Mouse (Mus musculus): ENCODE measurements around the gene Gm20388. TPM values are rescaled to one million over a fixed set of nuclear protein-coding genes. Genes with fewer than 3 reads are reported as not detected.
A peak's percentile ranks its signal among the peaks of the same experiment; 100 is the strongest.

Gm20388 gene
- polyA plus RNA-seq, 1 experiment from 2014 or later: not detected

DNA sequence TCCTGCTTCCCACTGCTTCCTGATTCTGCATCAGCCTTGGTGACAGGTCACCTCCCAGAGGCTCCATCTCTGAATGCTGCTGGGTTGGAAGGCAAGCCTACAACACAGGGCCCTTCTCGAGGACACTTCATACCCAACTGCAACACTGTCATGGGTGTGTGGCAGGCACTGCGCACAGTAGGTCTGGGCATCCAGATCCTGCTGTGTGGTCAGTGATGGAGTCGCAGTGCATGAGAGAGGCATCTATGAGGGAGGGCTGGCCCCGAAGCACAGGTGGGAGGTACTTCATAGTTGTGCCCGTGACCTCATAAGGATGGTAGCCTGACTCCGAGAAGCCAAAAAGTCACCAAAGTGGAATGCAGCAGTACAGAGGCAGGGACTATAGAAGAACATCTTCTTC lies 2814.5 kb downstream of the Gm20388 start:
- peaks cover 18% of the 10 kb centered on the region; the same call in 1 of the 2 replicates for H3K4me1 ChIP-seq
- peaks cover 28% of the 10 kb centered on the region for H3K27me3 ChIP-seq
- 90% methylated on average over 6 of the region's 6 CpGs for WGBS
- H3K9ac ChIP-seq: no peak overlapping the region
- H3K9me3 ChIP-seq: no peaks in the 10 kb centered on the region
- H3K27ac ChIP-seq: no peak overlapping the region
- no peak for ATAC-seq (ENCODE audit: insufficient number of reproducible peaks, insufficient read depth, low FRiP score, low TSS enrichment, low read depth)
- H3K4me3 ChIP-seq: no peak overlapping the region
- H3K4me2 ChIP-seq: no peak overlapping the region
- no peaks in the 10 kb centered on the region for H3K36me3 ChIP-seq

DNA sequence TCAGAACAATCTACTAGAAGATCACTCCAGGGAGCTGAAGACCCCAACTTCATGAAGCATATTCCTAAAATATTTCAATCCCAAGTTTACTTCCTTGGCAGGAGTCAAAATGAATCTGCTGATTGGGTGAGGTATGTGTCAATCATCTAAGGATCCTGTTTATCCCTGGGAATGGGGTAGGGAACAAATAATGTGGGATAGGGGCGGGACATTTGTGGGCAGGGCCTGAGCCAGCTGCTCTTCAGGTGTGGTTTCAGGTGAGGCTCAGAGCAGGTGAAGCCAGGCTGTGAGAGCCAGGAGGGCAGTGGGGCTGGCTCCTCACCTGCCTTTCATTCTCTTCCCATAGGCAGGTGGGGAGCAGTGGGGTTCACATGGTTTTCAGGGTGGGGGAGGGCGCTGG lies 2816.1 kb downstream of the Gm20388 start:
- H3K27ac ChIP-seq: no peak overlapping the region
- no peak overlapping the region for H3K9ac ChIP-seq
- H3K4me1 ChIP-seq: peaks cover 13% of the 10 kb centered on the region; the same call in 1 of the 2 replicates
- H3K4me3 ChIP-seq: no peak overlapping the region
- H3K4me2 ChIP-seq: no peak overlapping the region
- H3K27me3 ChIP-seq: peaks cover 12% of the 10 kb centered on the region
- H3K9me3 ChIP-seq: no peaks in the 10 kb centered on the region
- no peak for ATAC-seq (ENCODE audit: insufficient number of reproducible peaks, insufficient read depth, low FRiP score, low TSS enrichment, low read depth)
- H3K36me3 ChIP-seq: no peaks in the 10 kb centered on the region
- WGBS: 53% methylated on average over 2 of the region's 2 CpGs

DNA sequence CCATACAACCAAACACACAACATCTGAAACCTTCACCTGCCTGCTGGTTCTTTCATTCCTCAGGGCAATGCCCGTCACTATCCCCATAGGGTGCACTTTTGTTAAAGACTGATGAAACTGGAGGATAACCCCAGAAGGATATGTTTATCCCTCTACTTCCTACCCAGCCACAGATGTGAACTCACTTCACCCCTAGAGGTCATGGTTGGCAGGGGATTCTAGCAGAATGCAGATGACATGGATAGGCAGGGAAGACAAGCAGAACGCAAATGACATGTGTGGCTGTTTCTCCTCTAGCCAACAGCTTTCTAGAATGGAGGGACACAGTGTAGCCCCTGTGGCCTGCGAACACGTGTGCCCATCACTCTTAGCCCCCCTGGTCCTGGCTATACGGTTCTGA lies 2816.8 kb downstream of the Gm20388 start:
- H3K4me3 ChIP-seq: no peak overlapping the region
- no peaks in the 10 kb centered on the region for H3K9me3 ChIP-seq
- no peaks in the 10 kb centered on the region for H3K36me3 ChIP-seq
- H3K9ac ChIP-seq: no peak overlapping the region
- 60% methylated on average over 5 of the region's 5 CpGs for WGBS
- H3K27me3 ChIP-seq: peaks cover 6% of the 10 kb centered on the region
- ATAC-seq (ENCODE audit: insufficient number of reproducible peaks, insufficient read depth, low FRiP score, low TSS enrichment, low read depth): no peak
- H3K27ac ChIP-seq: no peak overlapping the region
- no peak overlapping the region for H3K4me2 ChIP-seq
- H3K4me1 ChIP-seq: peaks cover 13% of the 10 kb centered on the region; the same call in 1 of the 2 replicates

DNA sequence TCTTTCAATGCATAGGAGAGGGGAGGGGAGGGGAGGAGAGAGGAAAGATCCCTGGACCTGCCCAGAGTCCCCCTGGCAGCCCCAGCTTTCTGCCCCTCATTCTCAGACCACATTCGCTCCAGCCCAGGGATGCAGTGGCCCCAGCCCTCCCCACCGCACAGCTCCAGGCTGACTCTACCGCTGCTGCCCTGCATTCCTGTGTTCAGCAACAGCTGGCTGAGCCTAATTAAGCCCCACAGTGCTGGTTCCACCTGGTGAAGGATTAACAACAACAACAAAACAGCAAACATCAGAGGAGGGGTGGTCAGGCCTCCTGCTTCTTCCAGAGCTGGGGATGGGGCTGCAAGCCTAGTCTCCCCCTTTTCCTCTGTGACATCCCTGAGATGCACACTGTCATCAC lies 2818.0 kb downstream of the Gm20388 start:
- Histone ChIP-seq H3K4me1 (peaks cover 13% of the 10 kb centered on the region; the same call in 1 of the 2 replicates), H3K4me2 (no peak overlapping the region), H3K4me3 (no peak overlapping the region), H3K27ac (no peak overlapping the region), H3K27me3 (peaks cover 3% of the 10 kb centered on the region; the same call in 1 of the 2 replicates), H3K36me3 (no peaks in the 10 kb centered on the region), H3K9me3 (no peaks in the 10 kb centered on the region), H3K9ac (no peak overlapping the region)
- no peak for ATAC-seq (ENCODE audit: insufficient number of reproducible peaks, insufficient read depth, low FRiP score, low TSS enrichment, low read depth)
- 7% methylated on average over 3 of the region's 3 CpGs for WGBS

DNA sequence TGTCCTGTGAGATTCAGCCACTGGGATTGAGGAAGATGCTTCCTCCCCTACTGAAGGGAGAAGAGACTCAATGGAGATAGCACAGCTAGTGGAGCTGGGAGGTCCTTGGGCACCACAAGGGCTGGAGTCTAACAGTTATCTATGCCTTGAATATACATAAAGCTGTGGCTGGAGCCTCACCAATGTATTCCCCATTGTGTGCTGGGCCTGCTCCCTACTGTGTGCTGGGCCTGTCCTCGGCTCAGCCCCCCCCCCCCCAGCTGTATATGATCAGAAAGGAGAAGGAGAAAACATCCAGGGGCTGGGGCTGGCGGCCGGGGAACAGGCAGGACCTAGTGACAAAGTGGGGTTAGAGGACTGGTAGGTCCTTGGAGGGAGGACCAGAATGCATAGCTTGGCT lies 2824.5 kb downstream of the Gm20388 start:
- no peaks in the 10 kb centered on the region for H3K9me3 ChIP-seq
- H3K27me3 ChIP-seq: peaks cover 23% of the 10 kb centered on the region
- WGBS: 49% methylated on average over 3 of the region's 3 CpGs
- peaks cover 25% of the 10 kb centered on the region for H3K4me1 ChIP-seq
- H3K4me3 ChIP-seq: no peak overlapping the region
- no peak for ATAC-seq (ENCODE audit: insufficient number of reproducible peaks, insufficient read depth, low FRiP score, low TSS enrichment, low read depth)
- no peak overlapping the region for H3K27ac ChIP-seq
- no peak overlapping the region for H3K9ac ChIP-seq
- no peaks in the 10 kb centered on the region for H3K36me3 ChIP-seq
- no peak overlapping the region for H3K4me2 ChIP-seq

DNA sequence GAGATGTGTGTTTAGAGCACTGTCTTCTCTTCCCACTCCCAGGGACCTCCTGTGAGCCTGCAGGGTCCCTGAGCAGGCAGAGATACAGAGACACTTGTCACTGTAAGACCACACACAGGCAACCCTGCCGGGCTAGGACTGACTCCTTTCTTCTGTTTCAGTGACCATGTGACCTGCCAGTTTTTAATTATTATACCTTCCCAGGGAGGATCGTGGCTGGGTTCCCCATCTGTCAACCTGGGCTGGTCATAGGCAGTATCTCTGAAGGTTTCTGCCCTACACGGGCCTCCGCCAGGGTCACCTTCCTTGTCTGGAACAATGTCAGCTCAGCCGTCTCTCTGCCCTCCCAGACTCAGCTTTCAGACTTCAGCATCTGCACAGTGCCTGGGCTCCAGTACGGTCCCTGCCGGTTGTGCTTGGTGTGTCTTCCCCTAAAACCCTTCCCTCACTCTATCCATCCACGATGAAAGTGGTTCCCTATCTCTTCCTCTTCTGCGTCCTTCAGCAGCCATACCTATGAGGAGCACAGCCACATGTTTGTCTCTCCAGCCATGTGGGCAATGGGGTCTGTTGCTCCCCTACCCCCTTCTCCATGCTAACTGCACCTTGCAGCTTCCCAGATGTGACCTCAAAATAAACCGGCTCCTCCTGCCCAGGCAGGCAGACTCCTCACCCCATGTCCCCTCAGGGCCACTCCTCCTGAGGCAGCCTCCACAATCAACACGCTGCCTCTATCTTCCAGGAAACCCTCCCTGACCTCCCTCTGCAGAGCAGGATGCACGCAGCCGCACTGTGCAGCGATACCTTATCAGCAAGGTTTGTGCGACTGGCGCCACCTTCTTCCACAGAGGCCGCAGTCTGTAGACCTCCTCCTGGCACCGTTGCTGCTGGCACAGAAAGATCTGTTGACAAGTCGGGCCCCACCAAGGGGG lies 2825.2 kb downstream of the Gm20388 start:
- Histone ChIP-seq H3K27ac (no peak overlapping the region), H3K9me3 (no peaks in the 10 kb centered on the region), H3K4me2 (no peak overlapping the region), H3K4me3 (no peak overlapping the region), H3K36me3 (no peaks in the 10 kb centered on the region), H3K4me1 (peaks cover 28% of the 10 kb centered on the region), H3K27me3 (peaks cover 30% of the 10 kb centered on the region), H3K9ac (no peak overlapping the region)
- WGBS: 61% methylated on average over 19 of the region's 19 CpGs
- no peak for ATAC-seq (ENCODE audit: insufficient number of reproducible peaks, insufficient read depth, low FRiP score, low TSS enrichment, low read depth)

DNA sequence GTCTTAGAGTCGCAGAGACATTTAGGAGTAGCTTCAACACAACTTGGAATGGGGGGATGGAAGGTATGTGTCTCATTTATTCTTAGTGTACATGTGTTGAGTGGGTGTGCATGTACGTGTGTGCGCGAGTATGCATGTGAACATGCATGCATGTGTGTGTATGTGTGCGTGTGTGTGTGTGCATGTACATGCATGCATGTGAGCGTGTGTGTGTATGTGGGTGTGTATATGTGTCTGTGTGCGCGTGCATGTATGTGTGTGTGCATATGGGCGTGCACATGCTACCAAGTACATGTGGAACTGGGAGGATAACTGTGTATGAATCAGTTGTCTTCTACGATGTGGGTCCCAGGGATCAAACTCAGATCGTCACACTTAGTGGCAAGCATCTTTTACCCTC lies 2826.0 kb downstream of the Gm20388 start:
- Histone ChIP-seq H3K4me1 (peaks cover 28% of the 10 kb centered on the region), H3K9ac (no peak overlapping the region), H3K27ac (no peak overlapping the region), H3K36me3 (no peaks in the 10 kb centered on the region), H3K4me2 (no peak overlapping the region), H3K9me3 (no peaks in the 10 kb centered on the region), H3K4me3 (no peak overlapping the region), H3K27me3 (peaks cover 39% of the 10 kb centered on the region)
- ATAC-seq (ENCODE audit: insufficient number of reproducible peaks, insufficient read depth, low FRiP score, low TSS enrichment, low read depth): no peak
- WGBS: 87% methylated on average over 11 of the region's 11 CpGs

DNA sequence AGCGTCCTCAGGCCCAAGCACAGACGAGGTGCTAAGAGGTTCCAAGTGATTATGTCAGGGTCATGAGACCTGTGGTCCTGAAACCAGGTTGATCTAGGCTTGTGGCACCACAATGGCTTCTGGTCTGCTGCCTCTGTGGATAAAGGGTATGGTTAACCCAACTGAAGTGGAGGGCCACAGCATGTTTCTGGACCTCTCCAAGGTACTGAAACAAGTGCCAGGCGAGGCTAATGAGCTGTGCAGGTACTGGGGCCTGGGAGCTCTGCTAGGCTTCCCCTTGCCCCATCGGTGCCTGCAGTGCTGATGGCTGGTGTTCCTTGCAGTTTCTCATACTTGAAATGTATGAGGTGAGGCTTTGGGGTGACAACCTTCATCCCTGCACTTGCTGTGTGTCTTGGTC lies 2826.4 kb downstream of the Gm20388 start:
- Histone ChIP-seq H3K4me3 (no peak overlapping the region), H3K36me3 (no peaks in the 10 kb centered on the region), H3K27me3 (peaks cover 42% of the 10 kb centered on the region), H3K9ac (no peak overlapping the region), H3K4me2 (no peak overlapping the region), H3K9me3 (no peaks in the 10 kb centered on the region), H3K27ac (no peak overlapping the region), H3K4me1 (peaks cover 32% of the 10 kb centered on the region)
- ATAC-seq (ENCODE audit: insufficient number of reproducible peaks, insufficient read depth, low FRiP score, low TSS enrichment, low read depth): no peak
- WGBS: 48% methylated on average over 4 of the region's 4 CpGs

DNA sequence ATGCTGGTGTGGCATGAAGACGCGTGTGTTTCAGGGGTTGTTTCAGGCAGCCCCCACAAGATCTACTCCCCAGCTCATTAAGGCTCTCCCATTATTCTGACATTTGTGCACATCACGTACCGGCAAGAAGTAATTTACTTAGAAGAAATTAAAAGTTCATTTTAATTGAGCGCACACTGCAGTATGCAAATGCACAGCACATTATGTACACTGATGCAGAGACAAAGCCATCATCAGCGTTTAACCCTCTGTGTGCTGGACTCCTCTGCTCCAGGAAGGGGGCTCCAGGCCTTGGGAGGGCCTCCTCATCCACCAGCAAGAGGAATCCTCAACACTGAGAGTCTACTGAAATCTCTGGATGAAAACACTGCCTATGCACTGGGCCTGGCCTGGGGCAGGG lies 2827.2 kb downstream of the Gm20388 start:
- no peak overlapping the region for H3K9ac ChIP-seq
- H3K27ac ChIP-seq: no peak overlapping the region
- no peaks in the 10 kb centered on the region for H3K36me3 ChIP-seq
- ATAC-seq (ENCODE audit: insufficient number of reproducible peaks, insufficient read depth, low FRiP score, low TSS enrichment, low read depth): no peak
- H3K4me1 ChIP-seq: peaks cover 40% of the 10 kb centered on the region
- no peaks in the 10 kb centered on the region for H3K9me3 ChIP-seq
- H3K27me3 ChIP-seq: peaks cover 47% of the 10 kb centered on the region
- 83% methylated on average over 6 of the region's 6 CpGs for WGBS
- H3K4me3 ChIP-seq: no peak overlapping the region
- no peak overlapping the region for H3K4me2 ChIP-seq

DNA sequence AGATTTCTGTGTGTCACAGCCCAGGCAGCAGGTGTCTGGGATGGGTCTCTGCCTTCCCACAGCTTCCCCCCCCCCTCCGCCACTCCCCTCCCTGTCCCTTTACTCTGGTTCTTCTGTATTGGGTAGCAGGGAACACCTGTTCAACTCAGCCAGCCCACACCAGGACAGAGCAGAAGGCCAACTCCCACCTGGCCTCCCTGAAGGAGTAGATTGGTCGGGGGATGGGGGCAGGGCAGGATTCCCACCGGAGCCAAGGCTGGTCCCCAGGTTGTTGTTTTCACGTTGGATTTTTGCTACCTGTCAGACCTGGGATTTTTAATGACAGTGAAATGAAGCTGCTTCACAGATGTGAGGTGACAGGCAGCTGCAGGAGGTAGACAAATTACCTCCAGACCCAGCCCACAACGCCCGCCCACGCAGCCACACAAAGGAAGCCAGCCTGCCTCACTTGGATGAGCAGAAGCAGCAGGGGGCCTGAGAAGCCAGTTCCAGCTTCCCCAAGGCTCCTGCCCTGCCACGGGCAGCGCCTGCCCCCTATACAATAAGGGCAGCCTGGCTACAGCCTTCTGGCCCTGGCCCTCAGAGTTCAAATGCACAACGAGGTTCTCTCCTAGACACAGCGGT lies 2828.6 kb downstream of the Gm20388 start:
- no peak overlapping the region for H3K27ac ChIP-seq
- peaks cover 59% of the 10 kb centered on the region for H3K27me3 ChIP-seq
- no peak overlapping the region; the same call in 1 of the 2 replicates for H3K4me2 ChIP-seq
- H3K9me3 ChIP-seq: no peaks in the 10 kb centered on the region
- WGBS: 17% methylated on average over 11 of the region's 11 CpGs
- ATAC-seq (ENCODE audit: insufficient number of reproducible peaks, insufficient read depth, low FRiP score, low TSS enrichment, low read depth): no peak
- H3K4me1 ChIP-seq: peaks cover 41% of the 10 kb centered on the region
- H3K4me3 ChIP-seq: no peak overlapping the region
- no peaks in the 10 kb centered on the region for H3K36me3 ChIP-seq
- H3K9ac ChIP-seq: peak overlapping the region; percentile 17; the same call in 1 of the 2 replicates

DNA sequence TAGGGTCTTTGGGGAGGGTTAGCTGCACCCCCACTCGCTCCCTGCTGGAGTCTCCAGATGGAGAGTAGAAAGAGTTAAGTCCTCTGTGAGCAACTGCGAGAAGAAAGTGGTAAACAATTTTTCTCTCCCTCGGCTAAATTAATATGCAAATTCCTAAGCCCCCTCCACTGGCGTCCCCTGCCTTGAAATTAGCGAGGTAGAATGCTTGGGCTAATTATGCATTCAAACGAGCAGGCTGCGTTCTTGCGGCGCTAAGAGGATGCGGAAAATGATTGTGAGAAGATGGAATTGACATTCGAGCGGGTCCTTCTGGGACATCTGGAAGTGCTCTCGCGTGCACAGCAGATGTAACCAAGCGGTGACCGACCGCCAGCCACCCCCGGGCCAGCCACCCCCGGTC lies 2831.8 kb downstream of the Gm20388 start:
- peaks cover 85% of the 10 kb centered on the region for H3K27me3 ChIP-seq
- peaks cover 66% of the 10 kb centered on the region for H3K4me1 ChIP-seq
- H3K27ac ChIP-seq: no peak overlapping the region
- peak overlapping the region; percentile 7 for H3K4me2 ChIP-seq
- no peak overlapping the region for H3K9ac ChIP-seq
- no peaks in the 10 kb centered on the region for H3K9me3 ChIP-seq
- H3K4me3 ChIP-seq: no peak overlapping the region
- no peaks in the 10 kb centered on the region for H3K36me3 ChIP-seq
- 8% methylated on average over 19 of the region's 19 CpGs for WGBS
- ATAC-seq (ENCODE audit: insufficient number of reproducible peaks, insufficient read depth, low FRiP score, low TSS enrichment, low read depth): no peak
